Mouse (Mus musculus): ENCODE measurements around the gene Nrbp1. TPM values are rescaled to one million over a fixed set of nuclear protein-coding genes. Genes with fewer than 3 reads are reported as not detected.

Nrbp1 gene
- polyA plus RNA-seq, 1 experiment, result 143 TPM

GRCm38 (mm10) chr5:31254452-31254851, 13.8 kb downstream of the Nrbp1 start:
- Histone ChIP-seq H3K4me3 (replicated peaks; ENCODE audit: insufficient read depth, low read depth, low read length) (no peak overlapping the region), H3K27ac (ENCODE audit: insufficient read depth, low read length) (no peak overlapping the region), H3K4me1 (ENCODE audit: control insufficient read depth, insufficient read depth, low read length) (no peaks in the 10 kb centered on the region; the same call in 1 of the 2 replicates), H3K27me3 (ENCODE audit: control insufficient read depth, insufficient read depth, low read length) (no peaks in the 10 kb centered on the region)
- WGBS, result 74% methylated on average over 7 of the region's 7 CpGs
- no peak for TF ChIP-seq POLR2A (IDR thresholded peaks at IDR 0.05; ENCODE audit: borderline replicate concordance, insufficient read depth, low read length)
- TF ChIP-seq CTCF (IDR thresholded peaks at IDR 0.05; ENCODE audit: borderline replicate concordance, insufficient read depth, low read depth, low read length), result no peak
- no peak for DNase-seq

DNA sequence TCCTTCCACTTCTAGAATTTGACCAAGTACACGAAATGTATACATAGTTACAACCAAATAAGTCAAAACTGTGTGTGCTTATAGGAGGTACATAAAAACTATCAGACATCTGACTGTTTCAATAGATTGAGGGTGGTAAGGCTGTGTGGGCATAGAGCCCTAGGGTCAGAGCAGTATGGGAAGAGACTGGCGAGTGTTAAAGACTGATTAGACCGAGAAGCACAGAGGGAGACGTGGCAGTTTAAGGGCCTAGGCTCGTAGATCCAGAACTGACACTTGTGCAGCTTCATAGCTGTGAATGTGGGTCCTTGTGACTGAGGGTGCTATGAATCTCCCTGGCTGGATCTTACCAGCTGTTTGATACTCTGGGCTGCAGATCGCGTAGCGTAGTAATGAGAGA, 14.2 kb downstream of the Nrbp1 start:
- WGBS, result 85% methylated on average over 8 of the region's 8 CpGs
- Histone ChIP-seq H3K27me3 (ENCODE audit: control insufficient read depth, insufficient read depth, low read length) (no peaks in the 10 kb centered on the region), H3K27ac (ENCODE audit: insufficient read depth, low read length) (no peak overlapping the region), H3K4me1 (ENCODE audit: control insufficient read depth, insufficient read depth, low read length) (no peaks in the 10 kb centered on the region; the same call in 1 of the 2 replicates), H3K4me3 (replicated peaks; ENCODE audit: insufficient read depth, low read depth, low read length) (no peak overlapping the region)
- TF ChIP-seq POLR2A (IDR thresholded peaks at IDR 0.05; ENCODE audit: borderline replicate concordance, insufficient read depth, low read length) (no peak), CTCF (IDR thresholded peaks at IDR 0.05; ENCODE audit: borderline replicate concordance, insufficient read depth, low read depth, low read length) (no peak)
- no peak for DNase-seq

- Histone ChIP-seq H3K27me3 (ENCODE audit: control insufficient read depth, insufficient read depth, low read length) (no peaks in the 10 kb centered on the region), H3K4me3 (replicated peaks; ENCODE audit: insufficient read depth, low read depth, low read length) (no peak overlapping the region), H3K27ac (ENCODE audit: insufficient read depth, low read length) (no peak overlapping the region), H3K4me1 (ENCODE audit: control insufficient read depth, insufficient read depth, low read length) (no peaks in the 10 kb centered on the region; the same call in 1 of the 2 replicates)
- DNase-seq, result no peak
- no peak for TF ChIP-seq CTCF (IDR thresholded peaks at IDR 0.05; ENCODE audit: borderline replicate concordance, insufficient read depth, low read depth, low read length)
- TF ChIP-seq POLR2A (IDR thresholded peaks at IDR 0.05; ENCODE audit: borderline replicate concordance, insufficient read depth, low read length), result no peak
- 99% methylated on average over 2 of the region's 2 CpGs for WGBS
Observed at GRCm38 (mm10) chr5:31255381-31255780, 14.7 kb downstream of the Nrbp1 start.

- no peak overlapping the region for H3K27ac ChIP-seq (ENCODE audit: insufficient read depth, low read length)
- TF ChIP-seq CTCF (IDR thresholded peaks at IDR 0.05; ENCODE audit: borderline replicate concordance, insufficient read depth, low read depth, low read length) (no peak), POLR2A (IDR thresholded peaks at IDR 0.05; ENCODE audit: borderline replicate concordance, insufficient read depth, low read length) (no peak)
- 95% methylated on average over 2 of the region's 2 CpGs for WGBS
- DNase-seq, result no peak
- no peaks in the 10 kb centered on the region for H3K27me3 ChIP-seq (ENCODE audit: control insufficient read depth, insufficient read depth, low read length)
- H3K4me1 ChIP-seq (ENCODE audit: control insufficient read depth, insufficient read depth, low read length), result no peaks in the 10 kb centered on the region; the same call in 1 of the 2 replicates
- H3K4me3 ChIP-seq (replicated peaks; ENCODE audit: insufficient read depth, low read depth, low read length), result no peak overlapping the region
Observed at GRCm38 (mm10) chr5:31255971-31256370, 15.3 kb downstream of the Nrbp1 start.

DNA sequence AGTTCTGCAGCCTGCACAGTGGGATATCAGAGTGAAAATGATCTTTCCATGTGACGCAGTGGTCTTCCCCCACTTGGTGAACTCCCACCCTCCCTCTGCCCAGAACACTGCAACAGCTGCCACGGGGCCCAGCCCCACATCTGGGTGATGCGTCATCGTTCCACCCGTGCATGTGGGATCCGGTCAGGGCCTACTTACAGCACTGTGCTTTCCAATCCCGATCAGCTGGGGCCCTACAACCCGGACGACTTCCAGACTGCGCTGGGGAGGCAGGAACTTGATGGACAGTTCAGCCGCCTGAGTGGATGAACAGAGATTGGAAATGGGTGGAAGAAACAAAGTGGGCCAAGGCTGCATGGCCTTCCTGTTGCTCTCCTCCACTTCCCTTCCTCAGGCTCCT, 17.0 kb downstream of the Nrbp1 start:
- no peak overlapping the region for H3K4me3 ChIP-seq (replicated peaks; ENCODE audit: insufficient read depth, low read depth, low read length)
- no peaks in the 10 kb centered on the region for H3K4me1 ChIP-seq (ENCODE audit: control insufficient read depth, insufficient read depth, low read length)
- DNase-seq, result no peak
- no peak overlapping the region for H3K27ac ChIP-seq (ENCODE audit: insufficient read depth, low read length)
- no peaks in the 10 kb centered on the region for H3K27me3 ChIP-seq (ENCODE audit: control insufficient read depth, insufficient read depth, low read length)
- 91% methylated on average over 11 of the region's 11 CpGs for WGBS
- TF ChIP-seq CTCF (IDR thresholded peaks at IDR 0.05; ENCODE audit: borderline replicate concordance, insufficient read depth, low read depth, low read length), result no peak

- H3K27ac ChIP-seq (ENCODE audit: insufficient read depth, low read length), result no peak overlapping the region
- DNase-seq, result peak; percentile 44 to 52
- H3K4me3 ChIP-seq (replicated peaks; ENCODE audit: insufficient read depth, low read depth, low read length), result no peak overlapping the region
- TF ChIP-seq CTCF (IDR thresholded peaks at IDR 0.05; ENCODE audit: borderline replicate concordance, insufficient read depth, low read depth, low read length) (no peak), POLR2A (IDR thresholded peaks at IDR 0.05; ENCODE audit: borderline replicate concordance, insufficient read depth, low read length) (no peak)
- H3K27me3 ChIP-seq (ENCODE audit: control insufficient read depth, insufficient read depth, low read length), result no peaks in the 10 kb centered on the region
- WGBS, result 44% methylated on average over 7 of the region's 7 CpGs
- peaks cover 3% of the 10 kb centered on the region for H3K4me1 ChIP-seq (ENCODE audit: control insufficient read depth, insufficient read depth, low read length)
Observed at GRCm38 (mm10) chr5:31266101-31266500, 25.4 kb downstream of the Nrbp1 start.

DNA sequence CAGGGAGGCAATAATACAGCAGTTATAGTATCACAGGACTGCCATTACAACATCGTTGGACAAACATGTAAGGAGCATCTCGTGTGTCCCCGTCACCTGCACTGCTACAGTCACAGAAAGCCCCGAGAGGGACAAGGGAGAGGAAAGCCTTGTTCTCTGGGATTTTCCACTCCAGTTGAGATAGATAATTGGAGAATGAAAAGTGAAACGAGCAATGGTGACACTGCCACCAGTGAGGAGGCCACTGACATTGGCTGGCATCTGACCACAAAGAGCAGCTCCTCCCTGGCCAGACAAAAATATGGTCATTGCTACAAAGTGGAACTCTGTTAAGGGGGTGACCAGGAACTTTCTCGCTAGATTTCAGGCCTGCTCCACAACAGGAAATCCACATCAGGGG, 27.0 kb downstream of the Nrbp1 start:
- no peaks in the 10 kb centered on the region for H3K27me3 ChIP-seq (ENCODE audit: control insufficient read depth, insufficient read depth, low read length)
- WGBS, result 69% methylated on average over 6 of the region's 6 CpGs
- no peak for DNase-seq

GRCm38 (mm10) chr5:31273018-31273417, 32.4 kb downstream of the Nrbp1 start:
- 88% methylated on average over 6 of the region's 6 CpGs for WGBS
- Histone ChIP-seq H3K4me1 (ENCODE audit: control insufficient read depth, insufficient read depth, low read length) (no peaks in the 10 kb centered on the region), H3K27ac (ENCODE audit: insufficient read depth, low read length) (no peak overlapping the region), H3K27me3 (ENCODE audit: control insufficient read depth, insufficient read depth, low read length) (no peaks in the 10 kb centered on the region), H3K4me3 (replicated peaks; ENCODE audit: insufficient read depth, low read depth, low read length) (no peak overlapping the region)
- no peak for TF ChIP-seq CTCF (IDR thresholded peaks at IDR 0.05; ENCODE audit: borderline replicate concordance, insufficient read depth, low read depth, low read length)
- TF ChIP-seq POLR2A (IDR thresholded peaks at IDR 0.05; ENCODE audit: borderline replicate concordance, insufficient read depth, low read length), result no peak
- no peak for DNase-seq

More for the DNA sequence above, 27.0 kb downstream of the Nrbp1 start:
- H3K4me1 ChIP-seq (ENCODE audit: control insufficient read depth, insufficient read depth, low read length), result peaks cover 3% of the 10 kb centered on the region
- H3K27ac ChIP-seq (ENCODE audit: insufficient read depth, low read length), result no peak overlapping the region
- TF ChIP-seq CTCF (IDR thresholded peaks at IDR 0.05; ENCODE audit: borderline replicate concordance, insufficient read depth, low read depth, low read length) (no peak), POLR2A (IDR thresholded peaks at IDR 0.05; ENCODE audit: borderline replicate concordance, insufficient read depth, low read length) (no peak)
- H3K4me3 ChIP-seq (replicated peaks; ENCODE audit: insufficient read depth, low read depth, low read length), result no peak overlapping the region

All from cerebellum, adult 2 months (tissue).